Mouse (Mus musculus) embryonic facial prominence, embryonic 15.5 days (tissue): ENCODE results near the gene Pbx1. TPM values are rescaled to one million over a fixed set of nuclear protein-coding genes. Genes with fewer than 3 reads are reported as not detected.

ENCODE experiments used
- ATAC-seq: fragments of 200-750 bp; cut with Nextera tagmentation; 2 replicates; pipeline ENCODE4 v1.8.0; 2017; ENCODE audit warnings: low read depth, moderate TSS enrichment; ENCODE audit not compliant: insufficient number of reproducible peaks, low FRiP score, low TSS enrichment
- H3K27ac ChIP-seq: fragments of 300-500 bp; sonication (generic); replicated peaks from 2 replicates; pipeline ENCODE4 v1.5.1; 2015; ENCODE audit warnings: mild to moderate bottlenecking, inconsistent platforms
- H3K27me3 ChIP-seq: fragments of 300-500 bp; sonication (generic); 2 replicates; pipeline ENCODE4 v1.6.1; 2015; ENCODE audit warnings: inconsistent platforms
- H3K36me3 ChIP-seq: fragments of 300-500 bp; sonication (generic); 2 replicates; pipeline ENCODE4 v1.6.1; 2015; ENCODE audit warnings: mild to moderate bottlenecking, inconsistent platforms
- H3K4me1 ChIP-seq: fragments of 300-500 bp; sonication (generic); 2 replicates; pipeline ENCODE4 v1.6.1; 2015; ENCODE audit warnings: inconsistent platforms
- H3K4me2 ChIP-seq: fragments of 300-500 bp; sonication (generic); replicated peaks from 2 replicates; pipeline ENCODE4 v1.6.1; 2015; ENCODE audit warnings: mild to moderate bottlenecking, inconsistent platforms
- H3K4me3 ChIP-seq: fragments of 300-500 bp; sonication (generic); replicated peaks from 2 replicates; pipeline ENCODE4 v1.5.1; 2015; ENCODE audit warnings: mild to moderate bottlenecking, inconsistent platforms
- H3K9ac ChIP-seq: fragments of 300-500 bp; sonication (generic); 2 replicates; pipeline ENCODE4 v1.6.1; 2015; ENCODE audit warnings: inconsistent platforms
- H3K9me3 ChIP-seq: fragments of 300-500 bp; sonication (generic); replicated peaks from 2 replicates; pipeline ENCODE4 v1.6.1; 2016; ENCODE audit warnings: inconsistent platforms
- WGBS: fragments of 180-500 bp; shearing (Covaris S2); methylation state at CpG from one replicate; pipeline ENCODE4 v1.1.7; 2015; 5-methylcytosine and 5-hydroxymethylcytosine counted together
- polyA plus RNA-seq: library from polyadenylated mRNA; unstranded; fragments of >200 nt; fragmentation: Nextera tagmentation; extraction: Ambion mirVana; gene quantifications from 2 replicates; pipeline ENCODE4 v1.2.1, GENCODE M21; 2015

The Pbx1 gene
- polyA plus RNA-seq, 1 experiment from 2014 or later, result 29.5 TPM

DNA sequence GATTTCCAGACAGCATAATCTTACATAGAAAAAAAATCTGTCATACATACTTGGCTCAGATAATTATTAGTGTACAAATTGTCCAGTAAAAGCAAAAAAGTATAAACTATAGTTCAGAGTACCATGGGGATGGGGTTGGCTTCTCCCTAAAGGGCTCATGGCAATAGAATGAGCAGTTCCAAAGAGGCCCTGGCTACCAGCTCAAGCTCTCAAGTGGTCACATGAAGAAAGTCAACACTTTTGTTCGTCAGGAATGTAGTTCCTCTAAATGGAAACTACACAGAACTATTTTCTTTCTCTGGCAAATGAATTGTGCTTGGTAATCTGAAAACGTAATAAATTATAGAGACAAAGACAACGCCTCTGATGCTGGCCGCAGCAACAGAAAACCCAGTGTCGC lies 112.4 kb downstream of the Pbx1 start:
- 89% methylated on average over 5 of the region's 5 CpGs for WGBS
- no peak overlapping the region for H3K27ac ChIP-seq
- H3K9me3 ChIP-seq, result no peaks in the 10 kb centered on the region
- ATAC-seq, result no peak
- no peaks in the 10 kb centered on the region for H3K36me3 ChIP-seq
- no peak overlapping the region for H3K4me2 ChIP-seq
- no peaks in the 10 kb centered on the region for H3K27me3 ChIP-seq
- H3K4me1 ChIP-seq, result peaks cover 2% of the 10 kb centered on the region; the same call in 1 of the 2 replicates
- no peak overlapping the region for H3K9ac ChIP-seq
- H3K4me3 ChIP-seq, result no peak overlapping the region

DNA sequence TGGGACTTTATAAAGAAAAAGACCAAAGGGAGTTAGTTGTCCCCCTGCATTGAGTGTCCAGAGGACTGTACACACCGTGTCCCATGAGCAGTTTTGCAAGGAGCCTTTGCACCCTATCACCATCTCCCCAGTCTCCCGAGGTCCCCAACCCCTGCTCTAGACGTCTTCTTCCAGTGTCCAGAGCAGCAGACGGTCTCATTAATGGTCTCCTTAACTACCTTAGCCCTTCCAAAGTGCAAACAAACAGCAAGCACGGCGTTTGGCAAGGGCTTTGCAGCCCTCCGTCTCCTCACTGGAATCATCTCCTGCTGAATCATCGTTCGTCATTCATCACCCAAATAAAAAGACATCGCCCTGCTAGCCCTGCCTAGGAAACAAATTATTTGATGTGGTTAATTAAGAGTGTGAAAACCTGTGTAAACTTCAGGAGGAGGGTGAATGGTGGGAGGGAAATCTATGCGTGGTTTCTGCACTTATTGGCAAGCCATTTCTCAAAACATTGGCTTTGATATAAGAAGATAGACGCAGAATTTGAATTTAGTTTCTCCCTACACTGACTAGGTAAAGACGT lies 113.1 kb downstream of the Pbx1 start:
- Histone ChIP-seq H3K4me1 (no peaks in the 10 kb centered on the region), H3K27ac (no peak overlapping the region), H3K27me3 (no peaks in the 10 kb centered on the region), H3K4me2 (no peak overlapping the region), H3K4me3 (no peak overlapping the region), H3K9me3 (no peaks in the 10 kb centered on the region), H3K36me3 (no peaks in the 10 kb centered on the region), H3K9ac (no peak overlapping the region)
- ATAC-seq, result no peak
- 64% methylated on average over 13 of the region's 13 CpGs for WGBS

DNA sequence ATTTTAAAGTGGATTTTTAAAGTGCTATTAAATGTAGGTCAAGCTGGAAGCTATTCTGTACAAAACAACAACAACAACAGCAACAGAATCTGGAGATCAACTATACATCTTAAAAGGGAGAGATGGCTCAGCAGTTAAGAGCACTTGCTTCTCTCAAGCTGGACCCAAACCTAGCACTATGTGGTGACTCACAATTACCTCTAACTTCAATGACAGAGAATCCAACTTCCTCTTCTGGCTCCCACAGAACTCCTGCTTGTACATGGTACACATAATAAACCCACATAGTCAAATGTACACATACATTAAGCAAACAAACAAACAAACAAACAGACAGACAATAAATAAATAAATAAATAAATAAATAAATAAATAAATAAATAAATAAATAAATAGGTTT lies 118.3 kb downstream of the Pbx1 start:
- no peak overlapping the region for H3K4me3 ChIP-seq
- no peak overlapping the region for H3K9ac ChIP-seq
- no peaks in the 10 kb centered on the region for H3K27me3 ChIP-seq
- no peak overlapping the region for H3K27ac ChIP-seq
- H3K9me3 ChIP-seq, result no peaks in the 10 kb centered on the region
- no peak overlapping the region for H3K4me2 ChIP-seq
- no peak for ATAC-seq
- H3K4me1 ChIP-seq, result peaks cover 13% of the 10 kb centered on the region
- H3K36me3 ChIP-seq, result no peaks in the 10 kb centered on the region

DNA sequence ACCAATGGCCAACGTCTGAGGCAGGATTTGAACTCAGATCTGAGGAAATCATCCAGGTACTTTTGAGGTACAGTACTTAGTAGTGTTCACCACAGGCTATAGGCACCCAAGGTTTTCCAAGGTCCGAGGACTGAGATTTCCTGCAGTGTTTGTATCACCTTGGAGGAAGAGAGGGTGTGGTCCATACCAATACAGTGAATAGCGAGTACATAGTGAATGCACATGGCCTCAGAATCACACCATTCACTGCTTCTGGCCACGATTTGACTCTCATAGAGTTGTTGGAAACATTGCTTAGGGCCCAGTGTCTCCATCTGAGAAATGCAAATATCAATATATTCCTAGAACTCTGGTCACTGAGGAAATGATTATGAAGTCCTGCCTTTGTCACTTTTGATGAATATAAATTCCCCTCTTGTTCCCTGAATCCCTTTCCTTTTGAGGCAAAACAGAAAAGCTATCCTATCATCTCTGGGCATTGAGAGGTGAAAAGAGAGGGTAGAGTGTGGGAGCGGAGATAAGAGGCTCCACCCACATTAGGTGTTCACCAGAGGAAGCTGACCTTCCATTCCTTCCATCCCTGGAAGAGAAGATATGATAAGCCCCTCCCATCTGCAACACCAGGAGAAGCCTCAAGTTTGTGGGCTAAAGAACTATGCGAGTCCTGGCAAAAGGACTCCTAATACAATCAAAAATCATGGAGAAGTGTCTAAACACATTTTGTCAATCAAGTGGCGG lies 119.2 kb downstream of the Pbx1 start:
- Histone ChIP-seq H3K36me3 (no peaks in the 10 kb centered on the region), H3K4me3 (no peak overlapping the region), H3K9me3 (no peaks in the 10 kb centered on the region), H3K4me2 (no peak overlapping the region), H3K9ac (no peak overlapping the region), H3K27ac (no peak overlapping the region), H3K27me3 (no peaks in the 10 kb centered on the region), H3K4me1 (peaks cover 14% of the 10 kb centered on the region)
- ATAC-seq, result no peak
- 89% methylated on average over 7 of the region's 7 CpGs for WGBS

DNA sequence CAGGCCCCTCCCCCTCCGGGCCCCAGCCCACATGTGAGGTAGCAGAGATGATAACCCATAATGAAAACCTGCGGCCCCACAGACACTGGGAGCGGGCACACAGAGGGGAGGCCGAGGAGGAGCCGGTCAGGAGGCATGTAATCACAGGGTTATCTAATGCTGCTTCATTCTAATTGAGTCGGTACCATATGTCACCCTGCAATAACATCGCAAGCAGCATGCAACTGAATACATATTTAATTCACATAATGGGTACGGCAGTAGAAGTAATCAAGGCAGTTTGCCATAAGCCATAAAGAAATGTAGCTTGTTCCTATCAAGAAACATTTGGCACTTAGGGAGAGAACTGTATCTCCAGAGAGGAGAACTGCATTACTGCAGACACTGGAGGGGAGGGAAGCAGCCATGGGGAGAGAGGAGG lies 123.0 kb downstream of the Pbx1 start:
- no peak overlapping the region for H3K4me3 ChIP-seq
- H3K9me3 ChIP-seq, result no peaks in the 10 kb centered on the region
- H3K4me2 ChIP-seq, result no peak overlapping the region
- H3K27ac ChIP-seq, result no peak overlapping the region
- H3K9ac ChIP-seq, result no peak overlapping the region
- no peak for ATAC-seq
- 54% methylated on average over 8 of the region's 8 CpGs for whole genome bisulfite sequencing
- H3K4me1 ChIP-seq, result peaks cover 14% of the 10 kb centered on the region
- H3K27me3 ChIP-seq, result no peaks in the 10 kb centered on the region
- H3K36me3 ChIP-seq, result no peaks in the 10 kb centered on the region

DNA sequence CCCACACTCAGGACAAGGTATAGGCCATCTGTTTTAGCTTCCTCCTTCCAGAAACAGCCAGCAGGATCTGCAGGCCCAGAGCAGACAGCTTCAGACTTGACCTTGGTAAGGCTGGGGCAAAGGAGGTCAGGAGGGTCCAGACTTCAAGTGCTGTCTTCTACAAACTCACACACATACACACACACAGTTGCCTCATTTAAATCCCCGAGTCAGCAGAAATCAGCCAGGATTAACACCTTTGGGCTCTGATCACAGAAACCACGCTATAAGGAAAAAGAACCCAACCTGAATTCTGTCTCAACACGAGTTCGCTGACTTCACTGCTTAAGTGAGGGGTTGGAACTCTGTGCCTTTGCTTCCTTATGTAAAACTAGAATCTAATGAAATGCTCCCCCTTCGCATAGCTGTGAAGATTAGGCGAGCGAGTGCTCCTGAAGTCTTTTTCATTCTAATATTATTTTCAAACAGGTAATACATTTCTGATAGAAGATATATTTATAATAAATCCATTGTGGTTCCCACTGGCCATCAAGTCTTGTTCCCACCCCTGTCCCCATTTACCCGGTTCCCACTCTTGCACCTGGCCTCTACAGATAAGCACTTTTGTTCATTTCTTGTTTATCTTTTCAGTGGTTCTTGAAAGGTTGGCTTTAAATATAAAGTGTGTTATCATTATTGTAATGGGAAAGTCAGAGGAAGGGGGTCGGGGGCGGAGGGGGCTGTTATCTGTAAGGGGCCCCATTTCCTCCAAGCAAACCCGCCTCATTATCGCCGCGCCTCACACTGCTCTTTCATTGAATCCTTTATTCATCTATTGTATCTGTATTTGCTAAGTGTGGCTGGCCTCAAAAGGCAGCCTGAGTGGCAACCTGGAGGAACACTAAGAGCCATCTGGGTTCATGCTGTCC lies 124.5 kb downstream of the Pbx1 start:
- H3K4me1 ChIP-seq, result peaks cover 14% of the 10 kb centered on the region
- H3K9me3 ChIP-seq, result no peaks in the 10 kb centered on the region
- WGBS, result 82% methylated on average over 14 of the region's 14 CpGs
- H3K27ac ChIP-seq, result no peak overlapping the region
- H3K4me2 ChIP-seq, result no peak overlapping the region
- no peaks in the 10 kb centered on the region for H3K36me3 ChIP-seq
- no peak for ATAC-seq
- H3K9ac ChIP-seq, result no peak overlapping the region
- H3K4me3 ChIP-seq, result no peak overlapping the region
- no peaks in the 10 kb centered on the region for H3K27me3 ChIP-seq

DNA sequence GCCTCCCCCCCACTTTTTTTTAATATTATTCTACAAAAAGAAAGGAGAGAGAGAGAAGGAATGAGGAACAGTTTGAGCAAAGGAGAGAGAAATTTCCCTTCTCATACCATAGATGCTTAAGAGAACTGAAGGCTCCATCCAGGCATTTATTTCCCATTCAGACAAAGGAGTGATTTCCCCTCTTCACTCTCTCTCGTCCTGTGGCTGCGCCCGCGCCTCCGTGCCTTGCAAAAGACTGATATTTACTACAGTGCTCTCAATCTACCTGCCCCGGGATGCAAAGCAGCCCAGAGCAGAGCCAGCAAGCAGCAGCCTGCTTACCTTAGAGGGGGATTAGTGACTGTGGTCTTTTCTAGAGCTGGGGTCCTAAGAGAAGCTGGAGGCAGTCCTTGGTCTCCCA lies 131.6 kb downstream of the Pbx1 start:
- 69% methylated on average over 6 of the region's 6 CpGs for WGBS
- Histone ChIP-seq H3K9me3 (no peaks in the 10 kb centered on the region), H3K4me1 (peaks cover 12% of the 10 kb centered on the region; the same call in 1 of the 2 replicates), H3K4me2 (no peak overlapping the region), H3K36me3 (no peaks in the 10 kb centered on the region), H3K27ac (peak overlapping the region; percentile 28; the same call in 1 of the 2 replicates), H3K9ac (no peak overlapping the region), H3K27me3 (no peaks in the 10 kb centered on the region), H3K4me3 (no peak overlapping the region)
- no peak for ATAC-seq

DNA sequence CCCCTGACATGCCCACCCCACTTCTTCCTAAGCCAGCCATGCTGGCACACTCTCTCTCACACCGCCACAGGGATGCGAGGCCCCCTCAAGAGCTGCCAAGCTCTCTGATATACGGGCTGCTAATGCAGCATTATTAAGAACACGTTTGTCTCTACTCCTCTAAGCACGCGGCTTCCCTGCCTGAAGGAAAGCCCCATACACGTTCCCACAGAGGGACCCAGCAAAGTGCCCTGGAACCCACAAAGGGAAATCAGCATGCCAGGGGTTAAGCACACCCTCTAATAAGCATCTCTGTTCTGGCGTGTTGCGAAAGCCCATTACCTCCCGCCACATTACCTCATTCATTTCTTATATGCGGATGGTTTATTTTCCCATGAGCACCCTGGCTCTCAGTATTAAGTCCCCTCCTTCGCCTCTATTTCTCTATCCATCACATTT lies 132.1 kb downstream of the Pbx1 start:
- H3K9me3 ChIP-seq, result no peaks in the 10 kb centered on the region
- H3K36me3 ChIP-seq, result no peaks in the 10 kb centered on the region
- no peak overlapping the region for H3K4me3 ChIP-seq
- no peak overlapping the region for H3K9ac ChIP-seq
- peaks cover 12% of the 10 kb centered on the region; the same call in 1 of the 2 replicates for H3K4me1 ChIP-seq
- 46% methylated on average over 12 of the region's 12 CpGs for WGBS
- no peak overlapping the region for H3K4me2 ChIP-seq
- no peaks in the 10 kb centered on the region for H3K27me3 ChIP-seq
- ATAC-seq, result 0 out of 2 replicates have a peak, but pooled peaks have one; percentile 43
- H3K27ac ChIP-seq, result 0 out of 2 replicates have a peak overlapping the region, but pooled peaks have one; percentile 28

DNA sequence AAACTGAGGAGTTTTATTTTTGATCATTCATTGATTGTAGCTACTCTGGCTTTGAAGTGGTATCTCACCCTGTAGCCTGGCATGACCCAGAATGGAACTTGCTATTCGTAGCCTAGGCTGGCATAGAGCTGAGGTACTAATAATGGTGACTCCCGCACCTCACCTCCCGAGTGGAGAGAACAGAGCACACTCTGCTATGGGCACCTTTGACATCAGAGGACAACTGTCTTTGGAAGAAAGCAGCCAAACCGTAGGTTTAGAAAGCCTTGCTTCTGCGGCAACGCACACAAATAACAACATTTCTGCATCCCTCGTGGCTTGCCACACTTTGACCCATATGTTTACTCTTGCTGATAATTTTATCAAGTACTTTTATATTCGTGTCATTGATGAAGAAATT lies 132.9 kb downstream of the Pbx1 start:
- Histone ChIP-seq H3K4me1 (peaks cover 12% of the 10 kb centered on the region; the same call in 1 of the 2 replicates), H3K36me3 (no peaks in the 10 kb centered on the region), H3K27ac (no peak overlapping the region), H3K27me3 (no peaks in the 10 kb centered on the region), H3K9me3 (no peaks in the 10 kb centered on the region), H3K4me3 (no peak overlapping the region), H3K4me2 (no peak overlapping the region), H3K9ac (no peak overlapping the region)
- 90% methylated on average over 8 of the region's 8 CpGs for WGBS
- no peak for ATAC-seq

DNA sequence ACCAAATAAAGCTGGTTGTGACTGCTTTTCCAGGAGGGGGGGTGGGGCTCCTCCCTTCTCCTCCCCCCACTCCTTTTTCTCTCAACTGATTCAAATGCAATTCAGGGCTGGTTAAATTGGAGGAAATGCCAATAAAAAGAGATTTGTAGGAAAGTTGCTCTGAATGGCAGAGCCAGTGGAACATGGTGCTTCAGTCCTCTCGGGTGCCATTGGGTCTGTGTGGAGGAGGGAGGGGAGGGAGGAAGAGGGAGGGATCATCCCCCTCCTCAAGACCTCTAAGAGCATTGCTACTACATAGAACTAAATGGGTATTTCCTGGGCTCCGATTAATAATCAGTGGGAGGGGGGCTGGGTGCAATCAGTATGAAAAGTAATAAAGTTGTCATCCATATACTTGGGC lies 135.8 kb downstream of the Pbx1 start:
- Histone ChIP-seq H3K9ac (no peak overlapping the region), H3K4me3 (no peak overlapping the region), H3K36me3 (no peaks in the 10 kb centered on the region), H3K4me1 (peaks cover 14% of the 10 kb centered on the region; the same call in 1 of the 2 replicates), H3K4me2 (no peak overlapping the region), H3K27ac (no peak overlapping the region), H3K27me3 (no peaks in the 10 kb centered on the region), H3K9me3 (no peaks in the 10 kb centered on the region)
- ATAC-seq, result no peak
- 57% methylated on average over 2 of the region's 2 CpGs for WGBS

DNA sequence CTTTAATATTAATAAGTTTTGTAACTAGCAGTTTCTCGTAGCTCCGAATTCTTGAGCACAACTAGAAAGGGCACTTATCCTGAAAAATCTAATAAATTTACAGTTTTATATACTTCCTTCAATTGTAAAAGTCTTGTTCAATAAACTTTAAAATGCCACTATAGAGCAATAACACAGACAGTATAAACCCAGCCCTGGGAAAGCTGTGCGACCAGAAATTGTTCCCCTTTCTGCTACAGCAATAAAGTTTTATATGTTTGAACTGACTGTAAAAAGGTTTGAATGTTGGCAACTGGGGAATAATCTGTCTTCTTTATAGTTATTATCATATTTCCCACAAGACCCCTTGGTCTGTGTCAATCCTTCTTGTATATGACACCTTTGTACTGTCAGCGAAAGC lies 136.3 kb downstream of the Pbx1 start:
- no peaks in the 10 kb centered on the region for H3K9me3 ChIP-seq
- H3K27me3 ChIP-seq, result no peaks in the 10 kb centered on the region
- no peak overlapping the region for H3K9ac ChIP-seq
- 87% methylated on average over 4 of the region's 4 CpGs for WGBS
- no peak overlapping the region for H3K4me2 ChIP-seq
- H3K4me3 ChIP-seq, result no peak overlapping the region
- H3K36me3 ChIP-seq, result no peaks in the 10 kb centered on the region
- H3K4me1 ChIP-seq, result peaks cover 17% of the 10 kb centered on the region; the same call in 1 of the 2 replicates
- ATAC-seq, result no peak
- H3K27ac ChIP-seq, result no peak overlapping the region
